Mouse (Mus musculus) small intestine, adult 2 months (tissue): Measurements from ENCODE around the gene Gm44965.

ENCODE experiments used
- CTCF ChIP-seq: fragments of 200-500 bp; IDR thresholded peaks from 2 replicates; pipeline ENCODE4 v1.5.1; 2012; ENCODE audit warnings: low read depth, mild to moderate bottlenecking, control low read depth, inconsistent platforms, low read length, moderate library complexity, mixed read lengths; ENCODE audit not compliant: insufficient replicate concordance, insufficient read length; ENCODE audit errors: extremely low read depth
- POLR2A ChIP-seq: fragments of 200-500 bp; IDR thresholded peaks from 2 replicates; pipeline ENCODE4 v1.6.1; 2012; ENCODE audit warnings: low read depth, mild to moderate bottlenecking, control low read depth, inconsistent platforms, low read length, moderate library complexity

DNA sequence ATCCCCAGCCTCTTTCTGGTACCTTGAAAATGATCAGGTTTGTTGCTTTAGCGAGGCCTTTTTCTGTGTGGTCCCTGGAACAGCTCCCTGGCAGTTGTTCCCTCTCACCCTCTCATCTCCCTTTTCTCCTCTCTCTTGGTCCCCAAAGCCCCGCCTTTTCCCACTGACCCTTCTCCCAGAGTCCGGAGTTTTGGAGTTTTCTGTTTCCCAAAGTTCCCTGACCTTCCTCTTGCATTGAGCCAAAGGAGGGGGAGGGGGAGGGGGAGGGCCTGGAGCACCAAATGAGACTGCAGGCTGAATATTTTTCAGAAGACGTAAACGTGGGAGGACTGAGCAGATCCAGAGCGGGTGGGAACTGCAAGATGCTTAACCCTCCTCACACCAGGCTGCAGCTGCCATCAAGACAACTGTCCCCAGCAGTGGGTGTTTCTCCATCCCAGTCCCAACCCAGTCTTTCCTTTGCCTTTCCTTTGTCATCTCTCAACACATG is 21.1 kb upstream of the Gm44965 start, which contains the start of gene Rarres2:
- TF ChIP-seq CTCF = no peak
- TF ChIP-seq POLR2A = peak; percentile 35; the same call in 1 of the 2 replicates
